Mouse (Mus musculus) thymus, adult 2 months (tissue): ENCODE measurements around the gene Apbb2.

Experiments used
- CTCF ChIP-seq: fragments of 200-500 bp; IDR thresholded peaks from 2 replicates; pipeline ENCODE4 v1.5.1; 2012; ENCODE audit warnings: mild to moderate bottlenecking, control low read depth, low read length, moderate library complexity, borderline replicate concordance; ENCODE audit not compliant: control insufficient read depth, poor library complexity, insufficient read depth; ENCODE audit errors: extremely low read depth
- POLR2A ChIP-seq: fragments of 200-500 bp; IDR thresholded peaks from 2 replicates; pipeline ENCODE4 v1.6.1; 2012; ENCODE audit warnings: mild to moderate bottlenecking, low read length, control low read depth, moderate library complexity; ENCODE audit not compliant: control insufficient read depth, poor library complexity, insufficient read depth; ENCODE audit errors: extremely low read depth

- TF ChIP-seq POLR2A = no peak
- TF ChIP-seq CTCF = no peak
Measured at GRCm38 (mm10) chr5:66384114-66384513, 234.5 kb downstream of the Apbb2 start.
